Mouse (Mus musculus): Measurements from ENCODE around the gene Slc22a23.
"Not testable (repeated sequence)": the region's sequence is repeated elsewhere in the genome, so short reads cannot be mapped to it uniquely, and the experiment has no call there.

Slc22a23 gene

DNA sequence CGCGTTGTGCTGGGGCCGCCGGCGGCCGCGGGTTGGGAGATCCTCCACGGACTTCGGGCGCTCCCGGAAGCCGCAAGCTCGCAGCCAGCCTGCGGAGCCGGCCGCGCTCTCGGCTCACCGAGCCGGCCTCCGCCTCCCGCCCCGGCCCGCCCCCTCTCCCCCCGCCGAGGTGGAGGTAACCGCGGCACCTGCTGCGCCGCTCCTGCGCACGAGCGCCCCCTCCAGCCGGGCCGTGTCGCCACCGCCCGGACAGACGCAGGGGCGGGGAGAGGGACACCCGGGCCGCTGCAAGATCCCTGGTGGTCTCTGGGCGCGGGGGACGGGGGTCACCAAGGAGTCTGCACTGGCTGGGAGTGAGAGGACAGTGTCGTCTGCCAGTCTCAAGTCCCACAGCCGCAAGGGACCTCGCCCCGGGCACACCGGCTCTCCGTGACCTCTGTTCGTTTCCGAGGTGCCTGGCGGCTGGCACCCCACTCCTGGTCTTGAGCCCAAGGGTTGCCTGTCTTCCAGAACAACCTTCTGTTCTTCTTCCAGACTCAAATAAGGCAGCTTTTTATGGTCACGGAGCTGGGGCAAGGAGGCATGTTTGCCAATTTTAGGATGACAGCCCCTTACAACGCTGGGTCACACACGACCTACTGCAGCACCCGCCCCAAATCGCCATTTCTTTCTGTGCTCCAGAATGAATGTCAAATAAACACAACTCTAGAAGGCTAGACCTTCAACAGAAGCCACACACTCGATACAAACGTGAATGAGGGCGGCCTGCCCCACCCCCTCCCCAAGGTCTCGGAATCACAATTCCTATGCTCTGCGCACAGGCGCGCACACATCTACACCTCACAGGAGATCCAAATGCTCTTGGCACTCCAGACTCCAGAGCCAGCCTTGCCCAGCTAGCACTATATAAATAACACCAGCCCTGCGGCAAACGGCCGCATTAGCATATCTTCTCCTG lies at the start of gene Slc22a23:
Slc22a23 (minus strand) TSS at position 55 of the 958 bp plus-strand sequence.
- DNase-seq (ENCODE audit: low spot score in 2 of 2), result peak; percentile 79 to 81

DNA sequence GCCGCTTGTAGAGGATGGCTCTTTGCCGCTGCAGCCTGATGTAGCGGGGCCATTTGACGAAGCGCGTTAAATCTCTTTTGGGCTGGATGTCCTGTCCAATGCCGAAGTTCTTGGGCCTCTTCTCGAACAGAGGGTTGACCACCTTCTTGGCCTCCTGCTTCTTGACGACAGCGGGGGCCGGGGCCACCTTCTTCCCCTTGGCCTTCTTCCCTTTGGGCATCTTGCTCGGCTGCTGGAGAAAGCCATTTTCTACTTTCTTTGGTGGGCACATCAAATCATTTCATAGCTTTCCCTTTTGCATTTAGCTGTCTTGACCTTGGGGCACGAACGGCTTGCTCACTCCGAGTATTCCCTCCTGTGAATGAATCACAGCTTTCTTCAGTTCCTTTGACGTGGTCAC lies 49.3 kb upstream of the Slc22a23 start:
- DNase-seq (ENCODE audit: low spot score in 2 of 2), result not testable (repeated sequence)

DNA sequence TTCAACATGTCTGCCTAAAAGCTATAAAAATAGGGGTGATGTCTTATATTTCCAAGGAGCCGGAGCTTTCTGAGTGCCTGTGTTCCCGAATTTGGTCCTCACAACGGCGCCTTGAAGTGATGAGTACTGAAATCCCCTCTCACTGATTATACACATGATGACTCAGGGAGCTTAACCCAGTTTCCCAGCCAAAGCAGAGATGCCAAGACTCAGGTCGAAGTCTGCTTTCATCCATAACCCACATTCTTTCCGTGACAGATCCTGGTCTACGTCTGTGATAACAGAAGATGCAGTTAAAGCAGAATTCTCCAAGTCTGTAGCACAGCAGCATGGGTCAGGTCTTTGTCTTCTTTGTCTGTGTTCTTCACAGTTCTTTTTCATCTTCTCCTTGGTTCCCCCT lies 47.4 kb upstream of the Slc22a23 start:
- DNase-seq (ENCODE audit: low spot score in 2 of 2), result no peak

DNA sequence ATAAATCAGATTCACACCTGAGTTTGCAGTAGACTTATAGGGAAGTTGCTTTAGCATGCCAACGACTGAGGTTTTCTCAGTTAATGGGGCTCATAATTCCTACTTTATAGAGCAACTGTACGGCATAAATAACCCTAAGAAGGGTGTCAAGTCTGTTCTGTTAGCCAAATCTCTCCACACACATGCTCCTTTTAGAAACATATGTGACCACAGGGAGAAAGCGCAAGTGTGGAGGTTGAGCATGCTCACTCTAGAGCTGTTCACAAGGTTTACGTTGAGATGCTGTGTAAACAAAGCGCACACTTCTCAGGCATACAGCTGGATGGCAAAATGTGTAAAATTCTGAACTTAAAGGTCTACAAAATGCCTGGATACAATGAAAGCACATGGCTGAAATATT lies 43.2 kb upstream of the Slc22a23 start:
- DNase-seq (ENCODE audit: low spot score in 2 of 2), result no peak

DNA sequence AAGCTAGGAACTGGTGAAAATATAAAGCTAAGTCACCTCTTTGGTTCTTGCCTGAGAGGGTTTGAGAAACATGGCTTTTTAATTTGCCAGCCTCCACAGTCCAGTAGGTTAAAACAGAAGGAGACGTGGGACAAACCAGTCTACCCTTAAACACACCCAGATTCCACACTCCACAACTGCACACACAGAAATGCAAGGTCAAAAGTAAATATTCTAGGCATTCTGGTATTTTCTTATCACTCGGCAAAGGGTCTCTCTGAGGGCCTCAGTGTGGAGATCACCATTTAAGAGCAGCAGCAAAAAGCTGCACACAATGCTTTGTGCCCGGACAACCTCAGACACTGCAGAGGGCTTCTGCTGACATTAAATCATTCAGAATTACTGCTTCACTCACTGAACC lies 38.4 kb upstream of the Slc22a23 start:
- DNase-seq (ENCODE audit: low spot score in 2 of 2), result no peak

DNA sequence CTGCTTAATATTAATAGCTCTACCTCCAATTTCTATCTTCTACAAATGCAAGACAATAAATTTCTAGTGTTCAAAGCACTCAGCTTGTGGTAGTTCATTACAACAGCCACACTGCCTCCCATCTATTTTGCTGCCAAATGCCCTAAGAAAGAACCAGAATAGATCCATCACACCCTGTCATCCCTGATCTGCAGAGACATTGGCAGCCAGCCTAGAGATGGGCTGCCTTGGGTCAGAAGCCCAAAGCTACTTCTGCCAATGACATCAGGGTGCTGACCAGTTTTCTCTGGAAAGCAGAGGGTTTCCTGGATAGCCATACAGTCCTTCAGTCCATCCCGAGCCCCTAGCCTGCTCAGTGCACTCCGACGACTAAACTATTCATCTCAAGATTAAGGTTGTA lies 33.9 kb upstream of the Slc22a23 start:
- DNase-seq (ENCODE audit: low spot score in 2 of 2), result no peak

DNA sequence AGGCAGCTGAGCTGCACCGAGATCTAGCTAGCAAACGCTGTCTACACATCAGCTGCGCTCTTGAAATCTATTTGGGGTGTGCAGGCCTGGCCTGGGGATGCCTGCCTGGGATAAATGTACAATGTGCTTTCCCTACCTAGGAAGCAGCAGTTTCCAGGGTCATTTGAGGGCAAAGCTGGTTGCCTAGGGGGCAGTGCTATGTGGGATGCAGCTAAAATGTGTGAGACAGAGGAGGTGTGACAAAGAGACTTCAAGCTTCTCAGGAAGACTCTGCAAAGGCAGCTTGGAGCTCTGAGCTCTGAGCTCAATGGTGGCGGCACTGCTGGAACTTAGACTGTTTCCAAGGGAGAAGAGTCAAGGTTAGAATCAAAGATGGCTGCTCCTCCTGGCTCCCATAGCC lies 30.2 kb upstream of the Slc22a23 start:
- DNase-seq (ENCODE audit: low spot score in 2 of 2), result peak; percentile 28 to 45

DNA sequence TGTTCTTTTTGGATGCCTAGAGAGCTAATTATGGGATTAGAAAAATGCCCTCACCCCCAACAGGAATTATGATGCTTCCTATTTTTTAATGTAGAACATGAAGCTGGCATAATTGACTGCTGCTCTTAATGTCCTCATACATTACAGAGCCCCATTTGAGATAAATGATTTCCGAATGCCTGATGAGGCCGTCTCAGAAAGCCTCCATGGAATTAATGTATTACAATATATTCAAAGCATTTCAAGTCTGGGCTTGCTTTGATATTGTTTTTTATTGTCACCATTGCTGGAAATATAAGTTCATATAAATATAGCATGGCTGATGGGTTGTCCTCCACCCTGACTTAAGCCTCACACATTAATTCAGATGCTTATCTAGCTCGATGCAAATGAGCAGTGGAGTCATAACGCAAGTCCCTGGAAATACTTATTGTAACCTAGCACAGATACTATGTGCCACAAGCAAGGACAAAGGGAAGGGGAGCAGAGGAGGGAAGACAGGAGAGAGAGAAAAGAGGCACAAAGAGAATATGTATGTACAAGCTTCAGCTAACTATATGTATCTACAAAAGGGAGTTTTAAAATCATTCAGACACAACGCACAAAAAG lies 28.0 kb upstream of the Slc22a23 start:
- no peak for DNase-seq (ENCODE audit: low spot score in 2 of 2)

DNA sequence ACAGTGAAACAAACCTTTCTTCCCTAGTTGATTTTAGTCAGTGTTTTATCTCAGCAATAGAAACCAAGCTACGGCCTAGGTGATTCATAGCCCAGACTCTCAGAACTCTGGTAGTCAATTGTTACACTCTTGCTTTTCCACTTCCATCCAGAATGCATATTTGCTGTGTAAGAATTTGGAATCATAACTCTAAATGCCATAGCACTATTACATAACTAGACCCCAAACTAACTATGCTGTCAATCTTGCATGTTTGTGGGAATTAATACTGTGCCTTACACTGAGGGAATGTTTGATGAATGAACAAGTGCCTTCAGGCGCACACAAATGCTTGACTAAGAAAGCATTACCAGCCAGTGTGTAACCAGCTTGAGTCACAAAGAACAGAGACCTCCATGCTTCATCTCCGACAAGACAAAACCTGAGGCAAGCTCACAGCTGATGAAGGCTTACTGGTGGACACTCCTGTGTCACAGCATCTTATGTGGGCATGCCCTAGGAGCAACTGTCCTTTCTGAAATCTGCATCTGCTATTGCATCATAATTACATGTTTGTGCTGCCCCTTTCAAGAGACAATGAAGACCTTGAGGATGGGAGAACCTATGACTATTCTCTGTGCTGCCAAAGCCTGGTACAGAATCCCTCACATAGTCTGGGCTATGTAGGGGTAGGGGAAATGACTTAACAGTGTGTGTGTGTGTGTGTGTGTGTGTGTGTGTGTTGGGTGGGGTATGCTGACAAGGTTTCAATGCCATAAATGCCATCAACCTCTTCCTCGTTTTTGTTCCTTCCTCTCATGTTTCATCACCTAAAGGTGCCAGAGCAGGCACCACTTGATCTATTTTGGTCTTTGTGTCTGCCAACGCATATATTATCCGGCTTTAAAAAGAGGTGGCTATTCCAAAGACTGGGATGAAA lies 27.2 kb upstream of the Slc22a23 start:
- DNase-seq (ENCODE audit: low spot score in 2 of 2), result peak in 1 of 2 experiments; percentile 28

DNA sequence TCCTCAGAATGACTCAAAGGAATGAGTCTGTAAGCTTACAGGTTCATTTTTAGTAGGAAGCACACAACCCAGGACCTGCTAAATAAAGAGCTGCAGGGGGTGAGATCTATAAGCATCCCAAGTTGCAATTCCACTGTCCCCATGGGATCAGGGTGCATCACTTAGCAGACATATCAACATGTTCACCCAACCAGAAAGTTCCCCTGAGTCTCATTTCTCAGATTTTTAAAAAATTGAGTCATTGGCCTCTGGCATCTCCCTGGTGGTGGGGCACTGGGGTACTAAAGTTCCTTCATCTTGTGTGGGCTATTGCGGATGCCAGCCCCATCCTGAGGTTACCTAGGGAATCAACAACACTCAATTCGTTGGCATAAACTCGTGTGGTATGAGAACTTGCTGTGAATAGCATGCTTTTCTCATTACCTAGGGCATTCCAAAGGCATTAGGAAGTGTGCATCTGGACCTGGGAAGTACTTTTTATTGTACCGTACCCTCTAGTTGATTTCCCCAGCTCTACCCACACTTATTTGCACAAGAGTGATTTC lies 25.4 kb upstream of the Slc22a23 start:
- DNase-seq (ENCODE audit: low spot score in 2 of 2), result no peak

DNA sequence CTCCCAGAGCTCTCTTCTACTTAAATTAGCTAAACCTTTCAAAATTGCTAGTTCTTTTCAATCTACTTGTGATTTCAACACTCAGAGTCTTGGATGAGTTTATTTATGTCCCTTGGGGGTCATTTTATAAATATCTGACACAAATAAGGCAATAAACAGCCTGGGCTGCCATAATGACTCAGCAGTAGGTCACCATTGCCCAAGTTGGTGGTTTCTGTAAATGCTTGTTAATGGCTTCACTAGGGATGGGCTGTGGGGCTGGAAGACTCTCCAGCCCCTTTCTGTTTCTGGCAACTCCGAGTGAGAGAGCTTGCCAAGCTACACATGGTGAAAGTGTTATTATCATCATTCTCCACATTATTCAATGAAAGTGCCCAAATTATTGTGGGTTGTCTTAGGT lies 20.2 kb upstream of the Slc22a23 start:
- DNase-seq (ENCODE audit: low spot score in 2 of 2), result no peak

DNA sequence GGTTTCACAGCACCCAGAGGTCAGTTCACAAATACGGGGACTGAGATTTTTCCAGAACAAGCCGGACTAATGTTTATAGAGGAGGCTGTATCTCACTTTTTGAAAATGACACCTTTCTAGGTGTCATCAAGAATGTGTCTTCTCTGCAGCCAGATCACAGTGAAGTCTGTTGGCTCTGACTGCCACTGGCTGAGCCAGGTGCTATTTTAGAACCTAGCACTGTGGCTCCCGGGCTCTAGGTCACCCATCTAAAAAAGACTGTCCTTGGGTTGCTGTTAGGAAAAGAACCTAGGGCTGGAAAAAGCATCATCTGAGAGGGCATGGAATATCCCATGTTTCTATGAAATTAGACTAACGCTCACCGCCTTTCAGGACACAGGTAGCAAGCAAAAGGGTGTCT lies 10.7 kb upstream of the Slc22a23 start:
- DNase-seq (ENCODE audit: low spot score in 2 of 2), result no peak

DNA sequence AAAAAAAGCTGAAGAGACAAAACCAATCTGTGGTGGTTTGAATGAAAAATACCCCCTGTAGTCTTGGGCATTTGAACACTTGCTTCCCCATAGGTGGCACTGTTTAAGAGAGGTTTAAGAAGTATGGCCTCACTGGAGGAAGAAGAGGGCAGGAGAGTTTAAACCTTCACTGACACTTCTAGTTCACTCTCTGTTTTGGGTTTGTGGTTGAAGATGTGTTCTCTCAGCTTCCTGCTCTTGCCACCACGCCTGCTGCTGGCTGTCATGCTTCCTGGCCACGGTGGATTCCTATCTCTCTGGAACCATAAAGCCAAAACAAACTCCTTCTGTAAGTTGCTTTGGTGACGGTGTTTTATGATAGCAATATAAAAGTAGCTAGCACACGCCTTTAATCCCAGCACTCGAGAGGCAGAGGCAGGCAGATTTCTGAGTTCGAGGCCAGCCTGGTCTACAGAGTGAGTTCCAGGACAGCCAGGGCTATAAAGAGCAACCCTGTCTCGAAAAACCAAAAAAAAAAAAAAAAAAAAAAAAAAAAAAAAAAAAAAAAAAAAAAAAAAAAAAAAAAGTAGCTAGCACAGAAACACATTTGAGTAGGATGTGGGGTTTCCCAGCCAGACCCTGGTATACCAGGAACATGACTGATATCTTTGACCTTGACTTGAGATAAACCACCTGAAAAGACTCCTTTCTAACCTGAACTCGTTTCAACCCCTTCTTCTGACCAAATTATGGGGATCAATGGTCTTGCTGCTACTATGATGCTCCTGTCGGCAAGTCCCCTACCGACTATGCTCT lies 10.0 kb upstream of the Slc22a23 start:
- no peak for DNase-seq (ENCODE audit: low spot score in 2 of 2)

DNA sequence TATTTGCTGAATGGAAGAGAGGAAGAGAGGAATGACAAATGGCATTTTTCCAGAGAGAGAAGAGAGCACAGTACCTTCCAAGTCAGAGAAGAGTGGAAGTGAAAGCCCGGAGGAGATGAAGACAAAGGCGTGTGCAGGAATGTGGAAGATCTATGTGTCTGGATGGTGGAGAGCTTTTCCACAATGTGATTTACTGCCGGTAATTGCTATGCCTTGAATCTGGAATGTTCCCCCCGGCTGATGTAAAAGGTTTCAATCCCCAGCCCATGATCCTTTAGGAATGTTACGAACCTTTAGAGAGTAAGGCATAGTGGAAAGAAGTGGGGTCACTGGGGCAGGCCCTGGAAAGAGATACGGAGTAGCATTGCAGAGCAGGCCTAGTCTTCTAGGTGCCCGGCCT lies 8.3 kb upstream of the Slc22a23 start:
- DNase-seq (ENCODE audit: low spot score in 2 of 2), result no peak

DNA sequence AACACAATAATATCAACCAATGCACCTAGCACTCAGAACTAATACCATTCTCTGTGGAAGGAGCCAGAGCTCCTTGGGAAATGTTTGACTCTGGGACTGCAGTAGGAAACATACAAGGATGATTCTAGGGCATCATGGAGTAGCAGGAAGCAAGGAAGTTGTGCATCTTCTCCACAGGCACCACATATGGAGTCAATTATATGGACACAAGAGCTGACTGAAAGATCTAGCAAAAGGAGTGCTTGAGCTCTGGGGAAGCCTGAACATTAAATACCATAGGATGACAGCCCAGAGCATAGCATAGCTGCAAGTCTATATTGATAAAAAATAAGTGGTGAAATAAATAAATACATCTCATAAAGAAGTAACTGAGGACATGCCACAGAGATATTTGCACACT lies 6.5 kb upstream of the Slc22a23 start:
- no peak for DNase-seq (ENCODE audit: low spot score in 2 of 2)

DNA sequence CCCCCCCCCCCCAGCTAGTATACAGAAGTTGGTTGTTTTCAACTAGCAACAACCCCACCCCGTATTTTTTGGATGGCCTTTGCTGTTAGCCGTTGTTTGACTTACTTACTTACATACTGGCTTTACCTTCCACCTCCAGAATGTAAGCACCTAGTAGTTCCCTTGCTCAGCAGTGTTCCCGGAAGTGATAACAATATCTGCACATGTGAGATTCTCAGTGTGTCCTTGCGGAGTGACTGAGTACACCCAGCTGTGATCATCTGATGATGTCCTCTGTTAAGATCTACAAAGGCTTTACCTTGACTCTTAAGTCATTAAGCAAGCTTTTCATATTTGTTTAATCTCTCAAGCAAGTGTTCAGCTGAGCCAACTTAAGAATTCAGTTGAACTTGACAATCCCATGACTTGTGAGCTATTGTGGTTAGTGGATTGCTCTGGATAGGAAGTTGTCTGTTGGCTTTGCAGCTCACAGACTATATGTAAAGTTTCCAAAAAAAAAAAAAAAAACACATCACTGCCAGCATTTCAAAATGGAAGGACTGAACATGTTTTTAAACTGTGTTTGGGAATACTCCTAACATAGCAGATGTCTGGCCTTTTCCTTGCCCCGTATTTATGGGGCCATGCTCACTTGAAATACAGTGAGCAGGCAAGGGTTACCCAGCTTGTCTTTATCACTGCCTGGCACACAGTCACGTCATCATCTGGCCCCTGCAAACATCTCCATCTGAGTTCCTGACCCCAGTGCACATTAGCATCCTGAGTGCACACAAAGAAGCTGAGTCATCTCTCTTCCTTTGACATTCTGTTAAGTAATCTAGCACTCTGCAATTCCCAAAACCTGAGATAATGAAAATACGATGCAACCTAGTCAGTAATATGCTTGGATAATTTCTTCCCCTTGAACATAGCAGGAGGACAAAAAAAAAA lies 3.2 kb upstream of the Slc22a23 start:
- DNase-seq (ENCODE audit: low spot score in 2 of 2), result no peak

DNA sequence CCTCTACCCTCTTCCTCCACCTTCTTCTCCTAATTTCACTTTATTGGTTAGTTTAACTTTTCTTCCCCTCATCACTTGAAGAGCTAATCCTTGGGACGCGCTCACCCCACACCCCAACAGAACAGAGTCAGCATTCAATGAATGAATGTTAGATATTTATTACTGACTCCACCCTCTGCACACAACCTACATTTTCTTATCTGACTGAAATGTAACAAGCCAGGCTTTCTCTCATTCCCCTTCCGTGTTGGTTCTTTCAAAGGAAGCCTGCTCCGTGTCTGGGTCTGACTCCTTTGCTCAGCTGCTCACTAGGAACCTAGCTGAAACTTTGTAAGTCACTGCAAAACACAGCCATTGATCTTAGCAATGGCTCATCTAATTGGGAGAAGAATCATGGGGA lies 1.8 kb upstream of the Slc22a23 start:
- DNase-seq (ENCODE audit: low spot score in 2 of 2), result no peak

DNA sequence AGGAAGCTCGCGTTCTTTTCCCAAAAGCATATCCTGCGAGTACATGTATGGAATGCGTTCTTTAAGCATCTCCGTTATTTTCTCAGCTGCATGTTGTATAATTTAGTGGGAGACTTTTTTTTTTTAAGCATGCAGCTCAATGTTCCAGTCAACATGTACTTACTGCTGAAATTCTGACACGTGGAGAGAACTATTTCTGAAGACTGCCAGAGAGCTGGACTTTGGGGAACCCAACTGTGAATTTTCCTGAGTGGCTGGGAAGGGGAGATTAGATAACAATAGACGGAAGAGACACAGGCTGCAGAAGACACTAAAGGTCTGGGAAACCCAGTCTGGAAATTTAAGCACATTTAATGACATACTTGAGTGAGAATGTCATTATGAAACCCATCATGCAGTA lies 1.3 kb upstream of the Slc22a23 start:
- no peak for DNase-seq (ENCODE audit: low spot score in 2 of 2)

DNA sequence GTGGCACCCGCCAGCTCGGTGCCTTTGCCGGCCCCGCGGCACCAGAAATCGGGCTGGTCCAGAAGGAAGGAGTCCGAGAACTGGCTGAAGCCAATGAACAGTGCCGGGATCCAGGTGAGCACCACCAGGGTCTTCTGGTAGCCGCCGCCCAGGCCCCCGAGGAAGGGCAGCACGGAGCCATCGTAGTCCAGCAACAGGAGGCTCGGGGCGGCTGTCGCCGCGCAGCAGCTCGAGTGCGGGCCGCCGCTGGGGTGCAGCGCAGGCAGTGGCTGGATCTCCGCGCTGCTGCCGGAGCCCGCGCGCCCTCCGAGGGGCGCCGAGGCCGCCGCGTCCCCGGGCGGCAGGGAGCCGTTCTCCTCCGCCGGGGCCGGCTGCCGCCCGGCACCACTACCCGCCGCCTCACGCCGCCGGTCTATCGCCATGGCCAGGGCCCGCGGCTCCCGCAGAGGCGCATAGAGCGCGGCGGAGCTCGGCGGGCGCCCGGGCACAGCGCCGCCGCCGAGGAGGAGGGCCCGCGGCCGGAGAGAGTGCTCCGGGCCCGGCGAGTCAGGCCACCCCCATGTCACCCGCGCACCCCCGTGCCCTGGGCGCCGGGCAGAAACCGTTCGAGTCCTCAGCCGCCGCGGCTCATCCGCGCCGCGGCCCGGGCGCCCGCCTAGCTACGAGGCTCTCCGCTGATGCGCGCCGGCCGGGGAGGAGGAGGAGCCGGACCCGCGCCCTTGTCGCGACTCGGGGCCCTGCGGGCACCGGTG lies 430 bp downstream of the Slc22a23 start:
- peak; percentile 50 to 55 for DNase-seq (ENCODE audit: low spot score in 2 of 2)

Measured in right cerebral cortex, postnatal 10 days (tissue).